Mouse (Mus musculus): Measurements from ENCODE around the gene Cbfa2t2. TPM values are rescaled to one million over a fixed set of nuclear protein-coding genes. Genes with fewer than 3 reads are reported as not detected.

The Cbfa2t2 gene
- polyA plus RNA-seq, 1 experiment from 2014 or later = 15.1 TPM

GRCm38 (mm10) chr2:154454099-154454498 lies 17.8 kb downstream of the Cbfa2t2 start:
- peak; percentile 69 for ATAC-seq
- WGBS (ENCODE audit: insufficient replicate concordance) = 15% methylated on average over 1 of the region's 1 CpGs
- no peaks in the 10 kb centered on the region for H3K27me3 ChIP-seq (replicated peaks)
- H3K4me1 ChIP-seq = peaks cover 48% of the 10 kb centered on the region
- no peak overlapping the region for H3K9ac ChIP-seq
- H3K36me3 ChIP-seq = peaks cover 9% of the 10 kb centered on the region
- H3K4me2 ChIP-seq = no peak overlapping the region
- no peak overlapping the region for H3K4me3 ChIP-seq
- no peak overlapping the region for H3K27ac ChIP-seq
- H3K9me3 ChIP-seq (replicated peaks) = no peaks in the 10 kb centered on the region

- no peaks in the 10 kb centered on the region for H3K27me3 ChIP-seq (replicated peaks)
- H3K4me1 ChIP-seq = peaks cover 49% of the 10 kb centered on the region
- peak overlapping the region; percentile 54; the same call in 1 of the 2 replicates for H3K27ac ChIP-seq
- WGBS (ENCODE audit: insufficient replicate concordance) = 62% methylated on average over 3 of the region's 3 CpGs
- no peak for ATAC-seq
- peaks cover 9% of the 10 kb centered on the region for H3K36me3 ChIP-seq
- no peak overlapping the region for H3K9ac ChIP-seq
- H3K9me3 ChIP-seq (replicated peaks) = no peaks in the 10 kb centered on the region
- no peak overlapping the region for H3K4me2 ChIP-seq
- no peak overlapping the region for H3K4me3 ChIP-seq
These were observed 18.3 kb downstream of the Cbfa2t2 start for GRCm38 (mm10) chr2:154454605-154455004.

DNA sequence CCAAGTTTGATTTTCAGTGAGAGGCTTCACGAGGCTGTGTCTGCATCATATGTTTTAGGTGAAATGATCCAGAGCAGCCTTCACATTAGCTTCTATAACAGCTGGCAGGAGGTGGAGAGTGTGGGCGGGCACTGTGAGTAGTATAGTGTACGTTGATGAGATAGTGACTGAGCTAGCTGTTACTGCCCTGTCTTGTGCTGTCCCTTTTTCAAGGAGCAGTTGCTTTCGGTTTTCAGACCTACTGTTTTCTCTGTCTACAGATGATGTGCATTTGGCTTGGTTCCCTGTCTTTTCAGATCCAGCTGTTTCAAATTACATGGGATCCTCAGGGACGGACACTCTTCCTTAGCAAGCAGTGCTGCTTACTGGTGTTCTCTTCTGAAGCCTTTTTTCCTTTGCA lies 19.5 kb downstream of the Cbfa2t2 start:
- Histone ChIP-seq H3K27ac (0 out of 2 replicates have a peak overlapping the region, but pooled peaks have one; percentile 48), H3K4me1 (peaks cover 57% of the 10 kb centered on the region), H3K9me3 (replicated peaks) (no peaks in the 10 kb centered on the region), H3K9ac (no peak overlapping the region), H3K4me3 (no peak overlapping the region), H3K4me2 (peak overlapping the region; percentile 46), H3K36me3 (peaks cover 9% of the 10 kb centered on the region), H3K27me3 (replicated peaks) (no peaks in the 10 kb centered on the region)
- 31% methylated on average over 5 of the region's 5 CpGs for WGBS (ENCODE audit: insufficient replicate concordance)
- ATAC-seq = peak; percentile 78

DNA sequence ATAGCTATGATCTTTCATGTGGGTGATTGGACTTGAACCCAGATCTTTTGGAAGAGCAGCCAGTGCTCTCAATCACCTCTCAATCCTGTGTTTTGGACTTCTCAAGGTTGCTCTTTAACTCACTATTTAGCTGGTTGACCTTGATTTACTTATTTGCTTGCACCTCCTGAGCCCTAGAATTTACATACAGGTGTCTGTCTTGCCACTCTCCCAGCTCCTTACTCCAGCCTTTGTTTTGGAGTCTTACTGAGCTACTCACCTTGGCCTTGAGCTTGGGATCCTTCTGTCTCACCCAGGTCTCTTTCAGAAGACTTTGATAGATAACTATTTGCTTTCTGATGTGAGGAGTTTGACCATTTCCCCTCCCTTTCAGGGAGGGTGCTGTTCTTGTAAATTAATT lies 20.3 kb downstream of the Cbfa2t2 start:
- Histone ChIP-seq H3K9ac (no peak overlapping the region), H3K9me3 (replicated peaks) (no peaks in the 10 kb centered on the region), H3K27ac (no peak overlapping the region), H3K36me3 (peaks cover 9% of the 10 kb centered on the region), H3K4me3 (no peak overlapping the region), H3K4me2 (no peak overlapping the region), H3K27me3 (replicated peaks) (no peaks in the 10 kb centered on the region), H3K4me1 (peaks cover 59% of the 10 kb centered on the region)
- no peak for ATAC-seq

DNA sequence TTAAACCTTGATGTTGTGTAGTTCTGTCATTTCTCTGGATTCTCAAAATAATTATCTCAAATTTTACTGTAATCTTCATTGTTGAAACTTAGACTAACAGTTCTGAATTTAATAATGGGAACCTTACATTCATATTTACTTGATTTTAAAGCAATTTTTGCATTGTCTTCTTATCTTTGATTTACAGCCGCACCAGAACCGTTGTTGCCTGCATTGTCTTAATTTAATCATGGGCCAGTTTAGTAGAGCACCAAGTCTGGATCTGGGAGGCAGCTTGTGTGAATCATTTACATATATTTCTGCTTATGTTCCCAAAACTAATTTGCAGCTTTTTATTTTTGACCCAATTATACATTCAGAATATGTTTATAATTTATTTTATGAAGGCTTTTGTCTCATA lies 23.0 kb downstream of the Cbfa2t2 start:
- H3K4me1 ChIP-seq = peaks cover 61% of the 10 kb centered on the region
- H3K36me3 ChIP-seq = no peaks in the 10 kb centered on the region
- H3K27me3 ChIP-seq (replicated peaks) = no peaks in the 10 kb centered on the region
- no peak overlapping the region for H3K4me3 ChIP-seq
- 30% methylated on average over 2 of the region's 2 CpGs for WGBS (ENCODE audit: insufficient replicate concordance)
- H3K9ac ChIP-seq = no peak overlapping the region
- H3K27ac ChIP-seq = no peak overlapping the region
- no peak overlapping the region for H3K4me2 ChIP-seq
- no peaks in the 10 kb centered on the region for H3K9me3 ChIP-seq (replicated peaks)
- ATAC-seq = no peak

DNA sequence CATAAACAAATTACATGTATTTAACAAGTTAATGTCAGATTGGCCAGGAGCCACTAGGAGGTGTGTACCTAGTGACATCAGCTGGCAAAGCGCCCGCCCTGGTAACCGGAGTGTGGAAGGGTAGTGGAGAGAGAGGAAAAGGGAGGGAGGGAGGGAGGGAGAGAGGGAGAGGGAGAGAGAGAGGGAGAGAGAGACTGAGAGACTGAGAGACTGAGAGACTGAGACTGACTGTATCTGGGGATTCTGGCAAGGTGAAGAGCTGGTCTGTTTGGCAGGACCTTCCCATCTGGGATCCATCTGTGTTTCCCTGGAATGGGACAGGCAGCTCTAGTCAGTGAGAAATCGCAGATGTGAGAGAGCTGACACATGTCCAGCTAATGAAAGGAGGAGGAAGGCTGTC lies 23.6 kb downstream of the Cbfa2t2 start:
- Histone ChIP-seq H3K4me3 (no peak overlapping the region), H3K4me2 (no peak overlapping the region), H3K27me3 (replicated peaks) (no peaks in the 10 kb centered on the region), H3K27ac (no peak overlapping the region), H3K36me3 (no peaks in the 10 kb centered on the region), H3K9me3 (replicated peaks) (no peaks in the 10 kb centered on the region), H3K4me1 (peaks cover 61% of the 10 kb centered on the region), H3K9ac (no peak overlapping the region)
- 46% methylated on average over 4 of the region's 4 CpGs for WGBS (ENCODE audit: insufficient replicate concordance)
- no peak for ATAC-seq

GRCm38 (mm10) chr2:154463621-154464198 lies 27.4 kb downstream of the Cbfa2t2 start:
- Histone ChIP-seq H3K4me2 (peak overlapping the region; percentile 25; the same call in 1 of the 2 replicates), H3K27me3 (replicated peaks) (no peaks in the 10 kb centered on the region), H3K36me3 (peaks cover 7% of the 10 kb centered on the region; the same call in 1 of the 2 replicates), H3K9ac (no peak overlapping the region), H3K4me3 (no peak overlapping the region), H3K27ac (0 out of 2 replicates have a peak overlapping the region, but pooled peaks have one; percentile 10), H3K9me3 (replicated peaks) (no peaks in the 10 kb centered on the region), H3K4me1 (peaks cover 60% of the 10 kb centered on the region)
- WGBS (ENCODE audit: insufficient replicate concordance) = 45% methylated on average over 11 of the region's 11 CpGs
- peak; percentile 59 for ATAC-seq

DNA sequence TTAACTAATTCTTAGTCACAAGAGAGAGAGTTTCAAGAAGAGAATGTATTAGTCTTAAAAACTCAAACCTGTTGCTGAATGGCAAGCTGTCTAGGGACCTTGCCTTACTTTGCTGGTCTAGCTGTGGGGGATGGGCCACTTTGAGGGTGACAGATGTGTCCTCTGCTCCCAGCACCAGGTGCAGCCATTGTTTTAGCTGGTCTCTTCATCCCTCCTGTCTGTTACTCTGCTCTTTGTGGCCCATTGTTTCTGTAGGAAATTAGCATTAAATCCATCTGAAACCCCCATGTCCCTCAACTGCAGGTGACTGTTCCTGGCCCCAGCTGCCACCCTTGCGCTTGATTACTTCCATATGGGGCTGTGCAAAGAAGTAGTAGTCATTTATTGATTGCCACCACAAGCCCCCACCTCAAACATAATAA lies 29.6 kb downstream of the Cbfa2t2 start:
- no peak overlapping the region for H3K27ac ChIP-seq
- no peak for ATAC-seq
- H3K9me3 ChIP-seq (replicated peaks) = no peaks in the 10 kb centered on the region
- H3K9ac ChIP-seq = no peak overlapping the region
- peaks cover 50% of the 10 kb centered on the region for H3K4me1 ChIP-seq
- H3K27me3 ChIP-seq (replicated peaks) = no peaks in the 10 kb centered on the region
- no peak overlapping the region for H3K4me2 ChIP-seq
- WGBS (ENCODE audit: insufficient replicate concordance) = 79% methylated on average over 1 of the region's 1 CpGs
- H3K4me3 ChIP-seq = no peak overlapping the region
- peaks cover 7% of the 10 kb centered on the region; the same call in 1 of the 2 replicates for H3K36me3 ChIP-seq

- peaks cover 7% of the 10 kb centered on the region; the same call in 1 of the 2 replicates for H3K36me3 ChIP-seq
- H3K27ac ChIP-seq = no peak overlapping the region
- H3K4me3 ChIP-seq = no peak overlapping the region
- ATAC-seq = no peak
- no peaks in the 10 kb centered on the region for H3K9me3 ChIP-seq (replicated peaks)
- H3K27me3 ChIP-seq (replicated peaks) = no peaks in the 10 kb centered on the region
- H3K4me2 ChIP-seq = no peak overlapping the region
- no peak overlapping the region for H3K9ac ChIP-seq
- H3K4me1 ChIP-seq = peaks cover 45% of the 10 kb centered on the region
- WGBS (ENCODE audit: insufficient replicate concordance) = 74% methylated on average over 5 of the region's 5 CpGs
These were observed 30.9 kb downstream of the Cbfa2t2 start for GRCm38 (mm10) chr2:154467139-154467538.

GRCm38 (mm10) chr2:154474251-154475061 lies 38.2 kb downstream of the Cbfa2t2 start:
- 0 out of 2 replicates have a peak, but pooled peaks cover 4% of the 10 kb centered on the region for H3K36me3 ChIP-seq
- H3K9me3 ChIP-seq (replicated peaks) = no peaks in the 10 kb centered on the region
- 79% methylated on average over 1 of the region's 1 CpGs for WGBS (ENCODE audit: insufficient replicate concordance)
- no peak overlapping the region for H3K27ac ChIP-seq
- H3K4me3 ChIP-seq = no peak overlapping the region
- H3K9ac ChIP-seq = no peak overlapping the region
- H3K27me3 ChIP-seq (replicated peaks) = no peaks in the 10 kb centered on the region
- no peak for ATAC-seq
- peaks cover 4% of the 10 kb centered on the region; the same call in 1 of the 2 replicates for H3K4me1 ChIP-seq
- no peak overlapping the region for H3K4me2 ChIP-seq

- Histone ChIP-seq H3K36me3 (0 out of 2 replicates have a peak, but pooled peaks cover 4% of the 10 kb centered on the region), H3K27me3 (replicated peaks) (no peaks in the 10 kb centered on the region), H3K9ac (no peak overlapping the region), H3K27ac (no peak overlapping the region), H3K9me3 (replicated peaks) (no peaks in the 10 kb centered on the region), H3K4me1 (peaks cover 4% of the 10 kb centered on the region; the same call in 1 of the 2 replicates), H3K4me2 (no peak overlapping the region), H3K4me3 (no peak overlapping the region)
- ATAC-seq = no peak
- WGBS (ENCODE audit: insufficient replicate concordance) = 82% methylated on average over 1 of the region's 1 CpGs
These were observed 38.7 kb downstream of the Cbfa2t2 start for GRCm38 (mm10) chr2:154475062-154475349.

DNA sequence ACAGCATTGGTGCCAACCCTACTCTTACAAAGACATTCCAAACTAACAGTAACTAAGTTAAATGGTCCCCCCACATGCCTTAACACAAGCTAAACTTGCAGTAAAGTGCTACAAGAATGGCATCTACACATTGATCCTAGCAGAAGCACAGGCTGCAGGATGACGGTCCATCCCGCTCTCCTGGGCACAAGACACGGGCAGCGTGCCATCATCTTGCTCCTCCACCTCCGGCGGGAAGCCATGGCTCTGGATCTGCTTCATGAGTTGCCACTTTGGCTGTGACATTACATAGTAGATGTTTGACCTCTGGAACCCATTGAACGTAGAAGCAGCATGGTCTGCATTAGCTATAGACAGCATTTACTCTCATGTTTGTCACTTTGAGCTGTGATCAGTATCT lies 39.6 kb downstream of the Cbfa2t2 start:
- Histone ChIP-seq H3K4me3 (no peak overlapping the region), H3K4me2 (no peak overlapping the region), H3K4me1 (peaks cover 4% of the 10 kb centered on the region; the same call in 1 of the 2 replicates), H3K27me3 (replicated peaks) (no peaks in the 10 kb centered on the region), H3K9ac (no peak overlapping the region), H3K36me3 (0 out of 2 replicates have a peak, but pooled peaks cover 4% of the 10 kb centered on the region), H3K9me3 (replicated peaks) (no peaks in the 10 kb centered on the region), H3K27ac (no peak overlapping the region)
- WGBS (ENCODE audit: insufficient replicate concordance) = 87% methylated on average over 7 of the region's 7 CpGs
- ATAC-seq = no peak

Data from liver, embryonic 12.5 days (tissue).